Mouse (Mus musculus): ENCODE data around the gene Vmn1r67. TPM values are rescaled to one million over a fixed set of nuclear protein-coding genes. Genes with fewer than 3 reads are reported as not detected.

Vmn1r67 gene
- not detected for total RNA-seq (2021)
- long read RNA-seq, experiment 1: 0 reads
- long read RNA-seq, experiment 2: 0 reads

DNA sequence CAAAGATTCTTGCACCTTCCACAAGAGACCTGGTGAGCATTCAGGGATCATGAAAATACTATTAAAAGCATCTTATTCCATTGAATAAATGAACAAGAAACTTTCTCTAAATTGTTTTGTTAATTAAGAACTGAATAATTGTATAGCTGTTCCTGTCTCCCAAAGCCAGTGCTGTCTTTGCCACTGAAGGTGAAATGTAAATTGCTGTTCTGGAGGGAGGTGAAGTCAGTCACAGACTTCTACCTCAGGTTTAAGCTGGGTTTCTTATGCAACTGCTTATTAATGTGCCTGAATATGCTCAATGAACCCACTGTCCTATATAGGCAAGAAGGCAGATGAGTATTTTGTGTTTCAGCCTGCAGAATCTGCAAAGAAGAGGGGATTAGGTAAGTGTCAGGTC, at the start of gene Vmn1r67:
Gene Vmn1r67 (plus strand): TSS at position 301 of the 400 bp plus-strand sequence.
- no peak for DNase-seq (ENCODE audit: low spot score in 2 of 2)

DNA sequence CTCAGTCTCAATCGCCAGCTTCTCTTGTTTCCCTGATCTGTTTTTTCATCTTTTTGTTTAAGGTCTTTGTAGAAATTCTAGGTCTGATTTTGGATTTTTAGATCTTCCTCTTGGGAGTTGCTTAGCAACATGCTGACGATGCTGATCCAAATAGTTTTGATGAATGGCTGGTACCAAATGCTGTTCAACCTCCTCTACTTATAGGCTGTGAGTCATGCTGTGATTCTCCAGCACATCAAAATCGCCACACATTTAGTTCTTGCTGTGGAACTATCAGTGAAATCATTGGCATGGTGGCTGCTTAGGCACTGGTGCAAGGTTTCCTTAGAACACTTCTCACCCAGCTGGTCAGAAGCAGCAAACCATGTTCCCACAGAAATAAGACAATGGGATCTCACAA, 15.0 kb downstream of the Vmn1r67 start:
- no peak for DNase-seq (ENCODE audit: low spot score in 2 of 2)

DNA sequence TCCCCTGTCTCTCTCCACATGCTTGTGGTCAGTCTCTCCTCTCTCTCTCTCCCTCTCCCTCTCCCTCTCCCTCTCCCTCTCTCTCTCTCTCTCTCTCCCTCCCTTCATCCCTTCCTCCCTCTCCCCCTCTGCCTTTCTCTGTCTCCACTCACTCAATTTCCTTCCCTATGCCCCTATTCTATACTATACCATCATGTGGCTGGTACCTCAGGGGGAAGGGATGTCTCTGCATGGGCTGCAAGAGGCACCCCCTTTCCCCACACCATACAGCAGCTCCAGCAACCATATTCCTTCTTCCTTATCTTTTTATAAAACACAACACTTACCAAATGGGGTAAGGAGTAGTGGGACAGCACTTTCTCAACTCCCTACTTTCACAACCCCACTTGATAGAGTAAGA, 36.7 kb downstream of the Vmn1r67 start:
- DNase-seq (ENCODE audit: low spot score in 2 of 2): no peak

DNA sequence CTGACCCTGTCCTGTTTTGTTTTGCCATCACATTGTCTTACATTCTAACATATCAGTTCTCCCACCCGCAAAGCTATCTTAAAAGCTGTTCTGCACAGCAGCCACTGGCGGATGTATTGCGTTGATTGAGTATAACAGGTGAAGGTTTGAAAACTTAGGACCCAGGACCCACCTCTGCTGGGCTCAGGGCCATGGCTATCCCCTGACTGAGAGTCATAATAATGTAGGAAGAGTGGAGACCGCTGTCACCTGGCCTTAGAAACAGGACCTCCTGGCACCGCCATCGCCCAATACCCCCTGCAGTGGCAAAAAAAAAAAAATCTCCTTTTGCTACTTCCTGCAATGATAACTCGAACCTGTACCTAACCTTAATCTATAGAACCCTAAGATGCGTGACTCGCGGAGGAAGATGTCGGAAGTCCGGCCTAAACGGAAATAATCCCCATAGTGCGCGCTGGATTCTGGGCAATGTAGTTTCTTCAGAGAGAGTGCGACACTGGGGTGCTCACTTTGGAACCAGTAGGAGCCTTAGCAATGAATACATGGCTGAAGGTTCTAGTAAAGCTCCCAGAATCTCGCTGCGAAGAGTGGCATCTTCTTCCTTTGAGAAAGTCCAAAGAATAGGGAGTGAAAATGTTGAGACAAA, 37.6 kb downstream of the Vmn1r67 start:
- DNase-seq (ENCODE audit: low spot score in 2 of 2): no peak

DNA sequence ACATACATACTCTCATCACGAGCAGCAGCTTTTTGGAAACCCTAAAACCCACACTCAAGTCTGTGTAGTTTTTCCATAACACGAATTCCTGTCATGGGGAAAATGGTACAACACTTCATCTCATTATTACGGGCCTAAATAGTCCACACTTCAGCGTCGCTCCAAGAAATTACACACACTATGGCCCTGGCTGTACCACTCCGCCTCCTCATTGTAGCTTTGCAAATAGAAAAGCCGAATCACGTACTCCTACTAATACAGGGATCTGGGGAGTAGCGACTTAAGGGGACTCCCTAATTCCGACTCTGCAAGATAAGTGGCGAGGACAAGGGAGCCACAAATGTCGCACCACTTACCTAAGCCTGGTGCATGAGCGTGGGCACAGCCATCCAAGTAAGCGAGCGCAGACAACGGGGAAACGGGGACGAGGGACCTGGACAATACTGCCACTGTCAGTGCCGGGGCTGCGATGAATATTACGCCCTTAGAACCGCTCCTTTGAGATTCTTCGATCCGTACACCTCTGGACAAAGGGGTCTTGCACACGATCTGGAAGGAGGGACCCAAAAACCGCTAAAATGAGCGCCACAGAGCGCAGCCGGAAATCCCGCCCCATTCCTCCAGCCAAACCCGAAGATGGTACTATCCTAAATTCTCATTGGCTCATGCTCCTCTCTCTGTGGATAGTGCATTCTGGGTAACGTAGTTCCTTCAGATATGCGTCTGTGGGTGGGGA, 51.8 kb downstream of the Vmn1r67 start, which contains the start of gene Zik1:
Gene Zik1 (minus strand): TSS at position 609 of the 736 bp plus-strand sequence.
- peak; percentile 31 to 68 for DNase-seq (ENCODE audit: low spot score in 2 of 2)

DNA sequence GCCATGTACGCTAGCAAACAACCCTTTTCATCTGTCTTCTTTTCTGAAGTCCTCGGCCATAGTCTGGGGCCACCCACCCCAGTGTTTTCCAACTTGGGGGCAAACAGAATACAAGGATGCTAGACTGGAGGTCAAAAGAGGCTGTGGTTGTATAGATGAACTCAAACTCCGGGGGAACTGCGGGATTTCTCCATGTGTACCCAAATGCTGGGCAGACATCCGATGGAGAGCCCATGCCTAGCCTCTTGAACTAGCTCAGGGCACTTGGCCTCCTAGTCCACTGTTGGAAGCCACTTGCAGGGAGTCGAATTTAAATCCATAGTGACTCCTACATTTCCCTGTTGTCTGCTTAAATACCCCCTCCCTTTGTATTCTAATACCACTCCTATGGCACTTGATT, 52.4 kb downstream of the Vmn1r67 start:
- DNase-seq (ENCODE audit: low spot score in 2 of 2): no peak

Other genes starting within 250 kb of the Vmn1r67 start
- gene Vmn1r66, start 165.3 kb upstream of the Vmn1r67 start, total RNA-seq (2021): not detected
- 1 to 10 TPM; 3.8 to 4.3 TPM for gene Zik1, start 52.1 kb downstream of the Vmn1r67 start, total RNA-seq (2021)
- gene Vmn1r68, start 115.2 kb downstream of the Vmn1r67 start, total RNA-seq (2021): not detected
- not detected for gene Vmn1r69, start 170.3 kb downstream of the Vmn1r67 start, total RNA-seq (2021)
- gene Vmn1r70, start 188.2 kb downstream of the Vmn1r67 start, total RNA-seq (2021): not detected
- not detected for gene Nlrp4b, start 244.5 kb downstream of the Vmn1r67 start, total RNA-seq (2021)